Mouse (Mus musculus): ENCODE measurements at regions not wholly inside any gene's neighbourhood (a gene's known extent, or its start where the extent isn't known, plus 50 kb on each side); places are given as distances from the start of the nearest gene placed in this dataset.

- WGBS: 28% methylated on average over 23 of the region's 23 CpGs
- H3K9me3 ChIP-seq (replicated peaks): 0 out of 2 replicates have a peak, but pooled peaks cover 3% of the 10 kb centered on the region
- H3K4me1 ChIP-seq: peaks cover 34% of the 10 kb centered on the region
- no peaks in the 10 kb centered on the region for H3K36me3 ChIP-seq
- H3K27me3 ChIP-seq: 0 out of 2 replicates have a peak, but pooled peaks cover 5% of the 10 kb centered on the region
- H3K4me2 ChIP-seq (replicated peaks): no peak overlapping the region
- no peak overlapping the region for H3K9ac ChIP-seq
- peak; percentile 71; the same call in 1 of the 2 replicates for ATAC-seq (ENCODE audit: insufficient number of reproducible peaks, low FRiP score, low TSS enrichment, low read depth)
- no peak overlapping the region for H3K27ac ChIP-seq (replicated peaks)
- H3K4me3 ChIP-seq (replicated peaks): no peak overlapping the region
Observed at GRCm38 (mm10) chr19:56105452-56106091, 181.4 kb upstream of the Habp2 start.

- ATAC-seq (ENCODE audit: insufficient number of reproducible peaks, low FRiP score, low TSS enrichment, low read depth): no peak
- 61% methylated on average over 6 of the region's 6 CpGs for WGBS
Observed at GRCm38 (mm10) chr19:56108796-56109195, 178.1 kb upstream of the Habp2 start.

GRCm38 (mm10) chr19:56115552-56116284 is 171.2 kb upstream of the Habp2 start:
- Histone ChIP-seq H3K9ac (no peak overlapping the region), H3K36me3 (no peaks in the 10 kb centered on the region), H3K27me3 (no peaks in the 10 kb centered on the region), H3K4me2 (replicated peaks) (peak overlapping the region; percentile 21; the same call in 1 of the 2 replicates), H3K4me1 (peaks cover 14% of the 10 kb centered on the region), H3K9me3 (replicated peaks) (no peaks in the 10 kb centered on the region), H3K27ac (replicated peaks) (peak overlapping the region; percentile 65; the same call in 1 of the 2 replicates), H3K4me3 (replicated peaks) (no peak overlapping the region)
- WGBS: 12% methylated on average over 8 of the region's 15 CpGs
- ATAC-seq (ENCODE audit: insufficient number of reproducible peaks, low FRiP score, low TSS enrichment, low read depth): no peak; the same call in 1 of the 2 replicates

More at GRCm38 (mm10) chr19:56108796-56109195, 178.1 kb upstream of the Habp2 start:
- Histone ChIP-seq H3K27me3 (0 out of 2 replicates have a peak, but pooled peaks cover 5% of the 10 kb centered on the region), H3K4me1 (peaks cover 15% of the 10 kb centered on the region), H3K4me3 (replicated peaks) (no peak overlapping the region), H3K4me2 (replicated peaks) (no peak overlapping the region), H3K27ac (replicated peaks) (no peak overlapping the region), H3K9ac (no peak overlapping the region), H3K36me3 (no peaks in the 10 kb centered on the region), H3K9me3 (replicated peaks) (0 out of 2 replicates have a peak, but pooled peaks cover 3% of the 10 kb centered on the region)

GRCm38 (mm10) chr19:56116285-56116680 is 170.7 kb upstream of the Habp2 start:
- Histone ChIP-seq H3K27me3 (no peaks in the 10 kb centered on the region), H3K36me3 (no peaks in the 10 kb centered on the region), H3K4me1 (peaks cover 14% of the 10 kb centered on the region), H3K9me3 (replicated peaks) (no peaks in the 10 kb centered on the region), H3K4me2 (replicated peaks) (peak overlapping the region; percentile 21), H3K27ac (replicated peaks) (peak overlapping the region; percentile 65; the same call in 1 of the 2 replicates), H3K9ac (no peak overlapping the region), H3K4me3 (replicated peaks) (no peak overlapping the region)
- WGBS: 24% methylated on average over 7 of the region's 7 CpGs
- ATAC-seq (ENCODE audit: insufficient number of reproducible peaks, low FRiP score, low TSS enrichment, low read depth): peak; percentile 60; the same call in 1 of the 2 replicates

GRCm38 (mm10) chr19:56120723-56121122 is 166.2 kb upstream of the Habp2 start:
- Histone ChIP-seq H3K27me3 (no peaks in the 10 kb centered on the region), H3K9ac (no peak overlapping the region), H3K9me3 (replicated peaks) (no peaks in the 10 kb centered on the region), H3K4me3 (replicated peaks) (no peak overlapping the region), H3K4me1 (peaks cover 13% of the 10 kb centered on the region), H3K27ac (replicated peaks) (no peak overlapping the region), H3K36me3 (no peaks in the 10 kb centered on the region), H3K4me2 (replicated peaks) (no peak overlapping the region)
- no peak for ATAC-seq (ENCODE audit: insufficient number of reproducible peaks, low FRiP score, low TSS enrichment, low read depth)
- 89% methylated on average over 7 of the region's 7 CpGs for WGBS

- no peaks in the 10 kb centered on the region for H3K36me3 ChIP-seq
- H3K4me2 ChIP-seq (replicated peaks): 0 out of 2 replicates have a peak overlapping the region, but pooled peaks have one; percentile 12
- ATAC-seq (ENCODE audit: insufficient number of reproducible peaks, low FRiP score, low TSS enrichment, low read depth): no peak
- H3K27ac ChIP-seq (replicated peaks): peak overlapping the region; percentile 80
- H3K9ac ChIP-seq: no peak overlapping the region
- H3K4me3 ChIP-seq (replicated peaks): no peak overlapping the region
- 0 out of 2 replicates have a peak, but pooled peaks cover 4% of the 10 kb centered on the region for H3K4me1 ChIP-seq
- H3K27me3 ChIP-seq: no peaks in the 10 kb centered on the region
- WGBS: 67% methylated on average over 5 of the region's 5 CpGs
- no peaks in the 10 kb centered on the region for H3K9me3 ChIP-seq (replicated peaks)
Observed at GRCm38 (mm10) chr19:56122186-56122585, 164.8 kb upstream of the Habp2 start.

GRCm38 (mm10) chr19:56131556-56131955 is 155.4 kb upstream of the Habp2 start:
- Histone ChIP-seq H3K4me2 (replicated peaks) (no peak overlapping the region), H3K9me3 (replicated peaks) (no peaks in the 10 kb centered on the region), H3K36me3 (no peaks in the 10 kb centered on the region), H3K4me3 (replicated peaks) (no peak overlapping the region), H3K27me3 (peaks cover 8% of the 10 kb centered on the region), H3K27ac (replicated peaks) (no peak overlapping the region), H3K9ac (no peak overlapping the region), H3K4me1 (peaks cover 28% of the 10 kb centered on the region)
- 59% methylated on average over 5 of the region's 5 CpGs for WGBS
- no peak for ATAC-seq (ENCODE audit: insufficient number of reproducible peaks, low FRiP score, low TSS enrichment, low read depth)

- H3K4me3 ChIP-seq (replicated peaks): no peak overlapping the region
- no peak overlapping the region for H3K4me2 ChIP-seq (replicated peaks)
- H3K36me3 ChIP-seq: no peaks in the 10 kb centered on the region
- no peaks in the 10 kb centered on the region for H3K9me3 ChIP-seq (replicated peaks)
- H3K27ac ChIP-seq (replicated peaks): no peak overlapping the region
- WGBS: 27% methylated on average over 7 of the region's 7 CpGs
- peaks cover 8% of the 10 kb centered on the region for H3K27me3 ChIP-seq
- no peak overlapping the region for H3K9ac ChIP-seq
- H3K4me1 ChIP-seq: peaks cover 28% of the 10 kb centered on the region
- no peak for ATAC-seq (ENCODE audit: insufficient number of reproducible peaks, low FRiP score, low TSS enrichment, low read depth)
Observed at GRCm38 (mm10) chr19:56132911-56133562, 153.9 kb upstream of the Habp2 start.

- Histone ChIP-seq H3K36me3 (no peaks in the 10 kb centered on the region), H3K27me3 (peaks cover 8% of the 10 kb centered on the region), H3K9ac (no peak overlapping the region), H3K4me1 (peaks cover 28% of the 10 kb centered on the region), H3K27ac (replicated peaks) (0 out of 2 replicates have a peak overlapping the region, but pooled peaks have one; percentile 17), H3K4me3 (replicated peaks) (no peak overlapping the region), H3K4me2 (replicated peaks) (no peak overlapping the region; the same call in 1 of the 2 replicates), H3K9me3 (replicated peaks) (no peaks in the 10 kb centered on the region)
- 25% methylated on average over 5 of the region's 5 CpGs for WGBS
- no peak for ATAC-seq (ENCODE audit: insufficient number of reproducible peaks, low FRiP score, low TSS enrichment, low read depth)
Observed at GRCm38 (mm10) chr19:56133565-56133964, 153.4 kb upstream of the Habp2 start.

- Histone ChIP-seq H3K4me3 (replicated peaks) (no peak overlapping the region; the same call in 1 of the 2 replicates), H3K9me3 (replicated peaks) (no peaks in the 10 kb centered on the region), H3K27ac (replicated peaks) (no peak overlapping the region), H3K36me3 (no peaks in the 10 kb centered on the region), H3K9ac (no peak overlapping the region), H3K4me2 (replicated peaks) (peak overlapping the region; percentile 39), H3K4me1 (peaks cover 28% of the 10 kb centered on the region), H3K27me3 (peaks cover 8% of the 10 kb centered on the region)
- ATAC-seq (ENCODE audit: insufficient number of reproducible peaks, low FRiP score, low TSS enrichment, low read depth): peak; percentile 89
- WGBS: 15% methylated on average over 17 of the region's 17 CpGs
Observed at GRCm38 (mm10) chr19:56134081-56134818, 152.7 kb upstream of the Habp2 start.
